Mouse (Mus musculus): Measurements from ENCODE around the gene Vmn1r59. TPM values are rescaled to one million over a fixed set of nuclear protein-coding genes. Genes with fewer than 3 reads are reported as not detected.

The Vmn1r59 gene
- not detected for total RNA-seq (2023)

GRCm38 (mm10) chr7:5456674-5457073, at the start of gene Vmn1r59:
TSS of gene Vmn1r59 (minus strand) at chr7:5456774.

DNA sequence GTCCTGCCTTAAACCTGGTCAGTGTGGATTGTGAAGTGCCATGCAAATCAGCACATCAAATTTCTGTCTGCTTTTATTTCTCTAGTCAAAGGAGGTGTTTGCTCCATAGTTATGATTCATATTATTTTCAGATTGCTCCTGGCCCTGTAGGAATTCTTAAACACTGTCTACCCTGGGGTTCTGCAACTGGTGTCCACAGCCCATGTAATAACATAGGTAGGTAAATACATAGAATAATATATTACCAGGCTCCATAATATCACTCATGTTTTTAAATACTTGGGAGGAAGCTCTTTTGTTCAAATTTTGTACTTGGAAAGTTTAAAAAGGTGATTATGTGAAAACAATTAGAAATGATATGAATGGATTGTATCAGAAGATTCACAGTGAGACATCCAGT, 37.3 kb upstream of the Vmn1r59 start, which contains the start of gene Vmn2r28:
Vmn2r28 (minus strand) TSS at position 101 of the 400 bp plus-strand sequence.

GRCm38 (mm10) chr7:5413296-5413695, 43.3 kb downstream of the Vmn1r59 start, which contains the start of gene Vmn1r58:
TSS of gene Vmn1r58 (minus strand) at chr7:5413396.

Other genes with a start within 250 kb of the Vmn1r59 start
- not detected for gene Vmn1r57, start 238.3 kb downstream of the Vmn1r59 start, total RNA-seq (2023)
- gene Gm5065, start 106.2 kb downstream of the Vmn1r59 start, total RNA-seq (2023), result not detected
- gene Nlrp2, start 105.7 kb downstream of the Vmn1r59 start, total RNA-seq (2023), result not detected
- gene Vmn1r58, start 43.4 kb downstream of the Vmn1r59 start, total RNA-seq (2023), result not detected
- not detected for gene Vmn2r28, start 37.2 kb upstream of the Vmn1r59 start, total RNA-seq (2023)
- not detected for gene Vmn1r60, start 90.5 kb upstream of the Vmn1r59 start, total RNA-seq (2023)
- gene Vmn1r61, start 156.5 kb upstream of the Vmn1r59 start, total RNA-seq (2023), result not detected
- not detected for gene Vmn1r62, start 216.9 kb upstream of the Vmn1r59 start, total RNA-seq (2023)